Mouse (Mus musculus): ENCODE measurements around the gene Gabrr1. TPM values are rescaled to one million over a fixed set of nuclear protein-coding genes. Genes with fewer than 3 reads are reported as not detected.
"Not testable (repeated sequence)": the region's sequence is repeated elsewhere in the genome, so short reads cannot be mapped to it uniquely, and the experiment has no call there.

Gene Gabrr1
- polyA plus RNA-seq (2015; fragmentation: Nextera tagmentation; extraction: Ambion mirVana) = 0.10 and 0.19 TPM in 2 replicates

DNA sequence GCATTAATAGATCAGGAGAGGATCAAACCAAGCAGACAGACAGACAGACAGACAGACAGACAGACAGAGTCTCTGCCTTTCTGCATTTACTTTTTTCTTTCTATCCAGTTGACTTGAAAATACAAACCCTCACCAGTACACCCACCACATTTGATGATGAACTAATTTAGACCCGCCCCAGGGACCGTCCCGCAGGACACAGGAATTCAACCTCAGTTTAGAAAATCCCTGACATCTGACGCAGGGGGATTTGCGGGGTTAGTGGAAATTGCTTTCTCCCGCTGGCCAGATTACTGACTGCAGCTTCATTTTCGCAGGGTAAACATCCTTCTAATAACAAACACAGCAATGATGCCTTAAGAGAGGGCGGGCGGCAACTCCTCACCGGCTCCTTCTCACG lies at the start of gene Gabrr1:
Gene Gabrr1, plus strand, starts transcription at position 301 of the 400 bp plus-strand sequence.
- H3K4me3 ChIP-seq = no peak within 1 kb of the TSS
- no peaks in the 10 kb centered on the region for H3K4me1 ChIP-seq
- H3K36me3 ChIP-seq = no peaks in the 10 kb centered on the region
- no peaks in the 10 kb centered on the region for H3K27me3 ChIP-seq (replicated peaks)
- no peaks in the 10 kb centered on the region for H3K9me3 ChIP-seq
- 69% methylated on average over 11 of the region's 11 CpGs for WGBS
- H3K4me2 ChIP-seq = no peak within 1 kb of the TSS
- no peak within 1 kb of the TSS for H3K27ac ChIP-seq (replicated peaks)
- no peak within 1 kb of the TSS for H3K9ac ChIP-seq
- no peak for ATAC-seq (ENCODE audit: extremely low read depth, insufficient number of reproducible peaks, low FRiP score, low TSS enrichment)

DNA sequence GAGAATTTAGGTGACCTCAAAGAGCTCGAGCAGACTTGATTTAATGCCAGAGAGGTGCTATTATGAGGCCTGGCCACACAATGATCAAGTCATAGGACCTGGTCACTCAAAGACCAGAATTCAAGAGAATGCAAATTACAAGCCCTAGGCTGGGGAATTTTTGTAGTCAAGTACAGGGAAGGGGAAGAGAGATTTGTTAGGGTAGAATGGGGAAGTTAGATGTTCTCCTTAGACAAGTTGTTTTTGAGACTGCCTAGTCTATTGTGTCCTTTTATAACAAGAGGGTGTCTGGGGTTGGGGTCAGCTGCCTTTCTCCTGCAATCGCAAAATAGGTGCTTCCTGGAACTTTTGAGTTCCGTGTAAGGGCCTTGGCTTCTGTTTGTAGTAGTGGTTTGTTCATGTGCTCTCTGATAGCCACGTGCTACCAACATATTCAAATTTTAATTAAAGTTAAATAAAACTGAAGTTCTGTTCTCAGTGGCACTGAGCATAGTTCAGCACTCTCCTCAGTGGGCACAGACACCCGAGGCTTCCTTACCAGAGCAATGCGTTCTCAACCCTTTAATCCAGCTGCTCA lies 33.1 kb upstream of the Gabrr1 start:
- Histone ChIP-seq H3K4me3 (no peak overlapping the region), H3K9ac (no peak overlapping the region), H3K36me3 (no peaks in the 10 kb centered on the region), H3K27ac (replicated peaks) (no peak overlapping the region), H3K4me1 (no peaks in the 10 kb centered on the region), H3K27me3 (replicated peaks) (no peaks in the 10 kb centered on the region), H3K4me2 (no peak overlapping the region), H3K9me3 (no peaks in the 10 kb centered on the region)
- ATAC-seq (ENCODE audit: extremely low read depth, insufficient number of reproducible peaks, low FRiP score, low TSS enrichment) = no peak
- 67% methylated on average over 6 of the region's 6 CpGs for WGBS

DNA sequence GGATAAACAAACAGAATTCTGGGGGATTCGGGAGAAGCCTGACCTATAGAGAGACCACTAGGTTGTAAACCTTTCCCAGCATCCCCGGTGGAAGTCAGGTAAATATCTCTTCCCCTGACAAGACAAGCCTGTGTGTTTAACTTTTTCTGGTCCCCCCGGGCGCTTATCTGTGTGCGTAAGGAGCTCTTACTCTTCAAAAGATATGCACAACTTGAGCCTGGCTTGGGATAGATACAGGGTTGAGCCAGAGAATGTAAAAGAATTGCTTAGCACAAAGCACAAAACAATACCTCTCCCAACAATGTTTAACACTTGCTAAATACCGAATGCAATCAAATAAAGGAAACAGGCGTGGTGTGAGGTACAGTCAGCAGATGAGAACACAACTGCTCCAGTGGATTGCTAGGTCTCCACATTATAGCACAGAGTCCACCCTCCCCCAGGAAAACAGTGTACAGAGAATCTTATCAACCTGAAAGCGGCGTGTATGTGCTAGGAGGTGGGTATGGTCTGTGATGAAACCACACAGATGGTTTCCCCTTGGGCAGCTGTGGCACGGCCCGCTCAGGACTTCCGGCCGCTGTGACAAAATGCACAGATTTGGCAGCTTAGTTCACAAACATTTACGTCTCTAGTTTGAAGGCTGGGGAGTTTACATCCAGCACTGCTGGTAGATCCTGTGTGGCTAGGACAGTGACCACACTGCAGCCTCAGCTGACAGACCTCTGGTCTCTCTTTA lies 22.4 kb upstream of the Gabrr1 start:
- whole genome bisulfite sequencing = 43% methylated on average over 14 of the region's 14 CpGs
- no peak overlapping the region for H3K4me3 ChIP-seq
- ATAC-seq (ENCODE audit: extremely low read depth, insufficient number of reproducible peaks, low FRiP score, low TSS enrichment) = no peak
- H3K36me3 ChIP-seq = no peaks in the 10 kb centered on the region
- no peaks in the 10 kb centered on the region for H3K27me3 ChIP-seq (replicated peaks)
- H3K9ac ChIP-seq = no peak overlapping the region
- H3K4me2 ChIP-seq = no peak overlapping the region
- peaks cover 9% of the 10 kb centered on the region for H3K4me1 ChIP-seq
- H3K27ac ChIP-seq (replicated peaks) = no peak overlapping the region
- H3K9me3 ChIP-seq = no peaks in the 10 kb centered on the region

DNA sequence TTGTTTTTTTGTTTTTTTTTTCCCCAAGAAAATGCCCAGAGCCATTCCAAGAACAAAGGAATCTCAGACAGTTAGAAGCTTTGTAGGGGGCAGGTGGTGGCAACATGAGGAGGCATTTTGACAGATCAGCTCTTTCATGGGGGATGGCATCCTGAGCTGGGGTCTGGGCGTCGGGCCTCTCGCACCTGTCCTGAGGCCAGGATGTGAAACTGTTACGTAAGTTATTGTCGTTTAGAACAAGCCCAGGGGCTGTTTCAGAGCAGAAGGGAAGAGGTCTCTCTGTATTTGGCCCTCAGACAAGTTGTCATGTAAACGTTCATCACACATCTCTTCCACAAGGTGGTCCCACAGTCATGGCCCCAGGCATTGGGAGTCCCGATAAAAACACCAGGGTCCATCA lies 21.5 kb upstream of the Gabrr1 start:
- Histone ChIP-seq H3K27ac (replicated peaks) (no peak overlapping the region), H3K27me3 (replicated peaks) (no peaks in the 10 kb centered on the region), H3K4me2 (no peak overlapping the region), H3K4me1 (peaks cover 9% of the 10 kb centered on the region), H3K9me3 (peaks cover 6% of the 10 kb centered on the region; the same call in 1 of the 2 replicates), H3K9ac (no peak overlapping the region), H3K36me3 (no peaks in the 10 kb centered on the region), H3K4me3 (no peak overlapping the region)
- no peak for ATAC-seq (ENCODE audit: extremely low read depth, insufficient number of reproducible peaks, low FRiP score, low TSS enrichment)
- 80% methylated on average over 7 of the region's 7 CpGs for WGBS

DNA sequence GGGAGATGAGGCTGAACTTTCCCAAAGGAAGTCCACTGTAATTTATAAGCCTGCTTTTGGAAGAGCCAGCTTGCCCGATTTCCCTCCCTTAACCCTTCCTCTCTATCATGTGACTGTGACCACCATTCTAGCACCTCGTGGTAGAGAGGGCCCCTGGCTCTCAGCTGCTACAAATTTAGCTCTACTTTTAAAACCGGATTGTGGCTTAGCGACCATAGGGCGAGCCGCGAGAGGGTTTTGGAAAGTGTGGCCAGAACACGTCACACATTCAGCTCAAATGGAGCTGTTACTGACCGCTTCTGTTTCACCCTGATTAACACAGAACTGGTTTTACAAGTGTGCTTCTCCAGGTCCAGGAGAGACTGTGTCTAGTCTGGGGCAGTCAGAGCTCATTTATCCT lies 21.0 kb upstream of the Gabrr1 start:
- Histone ChIP-seq H3K4me2 (no peak overlapping the region), H3K9me3 (peaks cover 8% of the 10 kb centered on the region; the same call in 1 of the 2 replicates), H3K4me1 (peaks cover 9% of the 10 kb centered on the region), H3K27me3 (replicated peaks) (no peaks in the 10 kb centered on the region), H3K9ac (no peak overlapping the region), H3K27ac (replicated peaks) (no peak overlapping the region), H3K4me3 (no peak overlapping the region), H3K36me3 (no peaks in the 10 kb centered on the region)
- no peak for ATAC-seq (ENCODE audit: extremely low read depth, insufficient number of reproducible peaks, low FRiP score, low TSS enrichment)
- WGBS = 77% methylated on average over 9 of the region's 9 CpGs

DNA sequence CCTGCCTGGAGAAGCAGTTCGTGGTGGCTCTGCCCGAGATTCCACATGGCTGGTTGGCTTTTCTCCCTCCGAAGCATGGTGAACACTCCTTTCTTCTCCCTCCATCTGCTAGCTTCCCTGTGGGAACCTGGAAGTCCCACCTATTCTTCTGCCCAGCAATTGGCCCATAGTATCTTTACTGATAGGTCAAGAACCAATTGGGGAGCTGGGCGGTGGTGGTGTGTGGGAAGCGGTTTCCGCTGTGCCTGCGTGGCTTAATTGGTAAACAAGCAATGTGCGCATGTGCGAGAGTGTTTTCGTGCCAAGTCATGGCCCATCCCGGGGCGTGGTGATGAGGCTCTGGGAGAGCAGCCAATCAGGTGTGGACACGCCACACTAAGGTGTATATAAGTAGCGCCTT lies 19.5 kb upstream of the Gabrr1 start:
- not testable (repeated sequence) for H3K27ac ChIP-seq (replicated peaks); H3K4me1 ChIP-seq; H3K36me3 ChIP-seq; H3K4me3 ChIP-seq; H3K4me2 ChIP-seq; H3K9me3 ChIP-seq; H3K9ac ChIP-seq; H3K27me3 ChIP-seq (replicated peaks); ATAC-seq (ENCODE audit: extremely low read depth, insufficient number of reproducible peaks, low FRiP score, low TSS enrichment)
- 86% methylated on average over 14 of the region's 14 CpGs for WGBS

DNA sequence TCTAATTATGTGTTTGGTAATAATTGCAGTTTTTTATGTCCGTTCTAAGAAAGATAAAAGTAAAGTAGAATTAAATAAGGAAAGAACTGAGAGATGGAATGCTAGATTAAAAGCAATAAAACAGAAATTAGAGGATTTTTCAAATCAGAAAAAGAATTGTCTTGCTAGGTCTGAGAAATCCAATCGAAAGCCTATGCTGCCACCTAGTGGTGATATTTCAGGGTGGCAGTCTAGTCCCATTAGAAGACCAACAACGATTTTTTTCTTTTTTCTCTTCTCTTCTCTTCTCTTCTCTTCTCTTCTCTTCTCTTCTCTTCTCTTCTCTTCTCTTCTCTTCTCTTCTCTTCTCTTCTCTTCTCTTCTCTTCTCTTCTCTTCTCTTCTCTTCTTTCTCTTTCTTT lies 13.2 kb upstream of the Gabrr1 start:
- ATAC-seq (ENCODE audit: extremely low read depth, insufficient number of reproducible peaks, low FRiP score, low TSS enrichment); H3K27ac ChIP-seq (replicated peaks); H3K27me3 ChIP-seq (replicated peaks); H3K9ac ChIP-seq; H3K4me1 ChIP-seq; H3K4me2 ChIP-seq; H3K36me3 ChIP-seq; H3K9me3 ChIP-seq; H3K4me3 ChIP-seq: not testable (repeated sequence)
- WGBS = 4% methylated on average over 3 of the region's 3 CpGs

DNA sequence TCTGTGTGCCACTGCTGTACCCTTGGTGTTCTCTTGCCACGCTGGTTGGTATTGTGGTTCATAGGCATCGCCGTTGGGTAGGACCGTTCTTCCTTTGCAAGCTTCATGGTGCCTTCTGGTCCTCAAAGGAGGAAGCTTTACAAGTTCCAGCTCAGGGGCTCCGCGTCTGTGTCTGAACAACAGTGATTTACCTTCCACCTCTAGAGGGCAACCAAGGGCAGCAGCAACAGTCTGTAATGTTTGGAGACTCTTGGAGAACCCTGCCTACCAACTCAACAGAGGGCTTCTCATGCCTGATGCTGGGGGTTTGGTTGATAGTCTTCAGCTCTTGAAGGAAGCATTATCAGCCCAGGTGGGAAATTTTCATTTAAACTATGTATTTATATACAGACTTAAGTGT lies 7.8 kb upstream of the Gabrr1 start:
- no peak for ATAC-seq (ENCODE audit: extremely low read depth, insufficient number of reproducible peaks, low FRiP score, low TSS enrichment)

DNA sequence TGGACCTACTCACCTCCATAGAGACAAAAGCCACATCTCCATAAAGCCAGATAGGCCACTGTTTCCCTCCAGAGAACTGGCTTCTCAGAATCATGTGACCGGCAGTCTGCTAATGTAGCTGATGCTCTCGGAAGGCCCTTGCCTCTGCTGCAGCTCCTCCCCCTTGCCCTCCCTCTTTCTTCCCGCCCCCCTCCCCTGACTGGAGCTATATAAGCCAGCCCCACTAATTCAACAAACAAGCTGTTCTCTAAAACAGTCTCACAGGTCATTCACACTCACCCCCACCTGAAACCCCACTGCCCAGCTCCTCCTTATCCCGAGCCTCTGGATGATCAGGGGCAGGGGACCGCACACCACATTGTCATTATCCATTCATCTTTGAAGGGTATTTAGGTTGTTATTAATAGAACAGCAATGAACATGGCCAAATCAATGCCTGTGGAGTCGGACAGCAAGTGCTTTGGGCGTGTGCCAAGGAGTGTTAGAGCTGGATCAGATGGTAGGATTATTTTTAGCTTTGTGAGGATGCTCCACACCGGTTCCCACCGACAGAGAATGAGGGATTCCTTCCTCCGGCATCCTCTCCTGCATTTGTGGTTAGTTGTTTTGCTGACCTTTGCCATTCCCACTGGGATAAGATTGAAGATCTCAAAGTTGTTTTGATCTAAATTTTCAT lies 6.8 kb upstream of the Gabrr1 start:
- WGBS = 34% methylated on average over 10 of the region's 10 CpGs
- Histone ChIP-seq H3K4me1 (peaks cover 10% of the 10 kb centered on the region), H3K27me3 (replicated peaks) (no peaks in the 10 kb centered on the region), H3K4me2 (peak overlapping the region; percentile 32), H3K27ac (replicated peaks) (peak overlapping the region; percentile 51), H3K36me3 (no peaks in the 10 kb centered on the region), H3K4me3 (no peak overlapping the region), H3K9me3 (no peaks in the 10 kb centered on the region), H3K9ac (no peak overlapping the region)
- ATAC-seq (ENCODE audit: extremely low read depth, insufficient number of reproducible peaks, low FRiP score, low TSS enrichment) = no peak

More for the DNA sequence above, 7.8 kb upstream of the Gabrr1 start:
- no peak overlapping the region for H3K4me2 ChIP-seq
- H3K36me3 ChIP-seq = no peaks in the 10 kb centered on the region
- H3K27me3 ChIP-seq (replicated peaks) = no peaks in the 10 kb centered on the region
- no peak overlapping the region for H3K9ac ChIP-seq
- H3K4me3 ChIP-seq = no peak overlapping the region
- 73% methylated on average over 6 of the region's 6 CpGs for WGBS
- H3K9me3 ChIP-seq = no peaks in the 10 kb centered on the region
- peaks cover 10% of the 10 kb centered on the region for H3K4me1 ChIP-seq
- no peak overlapping the region for H3K27ac ChIP-seq (replicated peaks)

DNA sequence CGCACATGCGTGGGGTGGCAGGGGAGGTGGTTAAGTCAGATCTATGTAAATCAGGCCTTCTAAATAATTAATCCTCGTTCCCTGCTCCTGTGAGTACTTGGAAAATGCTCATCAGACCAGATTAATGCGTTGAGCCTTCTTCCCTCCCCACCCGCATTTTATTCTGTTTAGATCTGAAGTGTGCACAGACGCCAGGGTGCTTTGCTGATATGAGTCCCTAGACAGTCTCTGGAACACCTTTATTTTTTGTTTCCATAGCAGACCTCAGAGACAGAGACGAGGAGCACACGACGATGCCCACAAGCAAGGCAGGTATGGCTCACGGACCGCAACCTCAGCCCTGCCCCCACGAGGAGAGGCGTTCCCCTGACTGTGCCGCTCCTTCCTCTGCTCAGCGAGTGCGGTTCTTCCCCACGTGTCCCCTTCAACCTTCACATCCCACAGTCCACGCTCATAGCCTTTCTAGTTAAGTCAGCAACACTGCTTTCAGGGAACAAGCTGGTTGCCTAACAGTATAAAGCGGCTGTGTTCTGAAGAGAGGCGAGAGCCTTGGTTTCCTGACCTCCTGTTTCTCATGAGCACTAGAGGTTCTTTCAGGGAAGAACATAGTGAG lies 14.5 kb downstream of the Gabrr1 start:
- Histone ChIP-seq H3K9ac (0 out of 2 replicates have a peak overlapping the region, but pooled peaks have one; percentile 48), H3K36me3 (no peaks in the 10 kb centered on the region), H3K27me3 (replicated peaks) (peaks cover 25% of the 10 kb centered on the region), H3K4me1 (0 out of 2 replicates have a peak, but pooled peaks cover 4% of the 10 kb centered on the region), H3K27ac (replicated peaks) (no peak overlapping the region), H3K4me3 (peak overlapping the region; percentile 26), H3K9me3 (no peaks in the 10 kb centered on the region), H3K4me2 (peak overlapping the region; percentile 60)
- WGBS = 35% methylated on average over 20 of the region's 20 CpGs
- no peak for ATAC-seq (ENCODE audit: extremely low read depth, insufficient number of reproducible peaks, low FRiP score, low TSS enrichment)

DNA sequence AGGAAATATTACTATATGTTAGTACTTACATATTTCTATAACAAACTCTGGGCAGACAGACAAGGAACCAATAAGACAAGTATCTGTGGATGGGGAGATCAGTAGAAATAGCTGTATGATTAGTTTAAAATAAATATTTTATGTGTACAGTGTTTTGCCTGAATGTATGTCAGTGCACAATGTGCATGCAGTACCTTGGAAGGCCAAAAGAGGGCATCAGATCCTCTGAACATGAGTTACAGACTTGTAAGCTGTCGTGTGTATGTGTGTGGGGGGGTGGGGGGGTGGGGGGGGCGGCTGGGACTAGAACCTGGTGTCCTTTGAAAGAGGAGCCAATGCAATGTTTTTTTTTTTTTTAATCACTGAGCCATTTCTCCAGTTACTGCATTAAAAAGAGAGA lies 15.5 kb downstream of the Gabrr1 start:
- Histone ChIP-seq H3K9ac (no peak overlapping the region), H3K4me1 (0 out of 2 replicates have a peak, but pooled peaks cover 4% of the 10 kb centered on the region), H3K27me3 (replicated peaks) (peaks cover 25% of the 10 kb centered on the region), H3K36me3 (no peaks in the 10 kb centered on the region), H3K4me3 (no peak overlapping the region), H3K4me2 (no peak overlapping the region), H3K27ac (replicated peaks) (no peak overlapping the region), H3K9me3 (no peaks in the 10 kb centered on the region)
- WGBS = 6% methylated on average over 2 of the region's 2 CpGs
- no peak for ATAC-seq (ENCODE audit: extremely low read depth, insufficient number of reproducible peaks, low FRiP score, low TSS enrichment)

Measured in heart, embryonic 13.5 days (tissue).